Mouse (Mus musculus): ENCODE measurements around the gene Coro6. TPM values are rescaled to one million over a fixed set of nuclear protein-coding genes. Genes with fewer than 3 reads are reported as not detected.

The Coro6 gene
- polyA plus RNA-seq, 1 experiment: 0.02 TPM

DNA sequence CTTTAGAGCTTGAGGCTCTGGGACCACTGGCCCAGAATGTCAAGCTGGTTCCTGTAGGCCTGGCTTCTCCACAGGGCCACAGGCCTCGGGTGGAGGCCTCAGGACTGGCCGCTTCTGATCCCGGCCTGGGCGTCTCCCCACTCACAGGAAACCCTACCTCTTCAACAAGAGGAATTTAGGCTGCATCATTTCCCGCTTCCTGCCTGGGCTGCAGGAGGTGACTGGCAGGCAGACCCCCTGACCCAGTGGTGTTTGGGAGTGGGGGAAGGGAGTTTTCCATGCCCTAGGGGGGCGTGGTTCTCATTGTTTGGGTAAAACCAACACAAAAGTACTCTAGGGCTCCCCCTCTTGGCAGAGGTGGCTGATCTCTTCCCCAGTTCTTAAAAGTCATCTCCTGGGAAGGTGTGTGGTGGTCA is 35.1 kb downstream of the Coro6 start:
- no peak for TF ChIP-seq GATA1 (IDR thresholded peaks at IDR 0.05; ENCODE audit: low read length)

DNA sequence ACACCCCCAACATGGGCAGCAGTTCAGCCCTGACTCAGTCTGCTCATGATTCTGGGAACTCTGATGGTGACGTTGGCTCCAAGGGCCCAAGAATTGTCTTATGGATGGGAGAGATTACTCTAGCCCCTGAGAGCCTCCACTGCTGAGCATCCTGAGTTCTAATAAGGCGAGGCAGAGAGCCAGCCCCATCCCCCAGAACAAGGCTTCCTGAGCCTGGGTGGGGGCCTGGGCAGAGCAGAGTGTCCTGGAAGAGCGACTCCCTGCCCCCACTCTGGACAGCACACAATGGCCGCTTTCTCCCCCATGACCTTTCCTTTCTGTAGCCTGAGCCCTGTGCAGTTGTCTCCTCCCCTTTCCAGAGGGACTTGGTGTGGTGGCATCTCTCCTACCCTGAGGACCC is 35.6 kb downstream of the Coro6 start:
- no peak for TF ChIP-seq GATA1 (IDR thresholded peaks at IDR 0.05; ENCODE audit: low read length)

DNA sequence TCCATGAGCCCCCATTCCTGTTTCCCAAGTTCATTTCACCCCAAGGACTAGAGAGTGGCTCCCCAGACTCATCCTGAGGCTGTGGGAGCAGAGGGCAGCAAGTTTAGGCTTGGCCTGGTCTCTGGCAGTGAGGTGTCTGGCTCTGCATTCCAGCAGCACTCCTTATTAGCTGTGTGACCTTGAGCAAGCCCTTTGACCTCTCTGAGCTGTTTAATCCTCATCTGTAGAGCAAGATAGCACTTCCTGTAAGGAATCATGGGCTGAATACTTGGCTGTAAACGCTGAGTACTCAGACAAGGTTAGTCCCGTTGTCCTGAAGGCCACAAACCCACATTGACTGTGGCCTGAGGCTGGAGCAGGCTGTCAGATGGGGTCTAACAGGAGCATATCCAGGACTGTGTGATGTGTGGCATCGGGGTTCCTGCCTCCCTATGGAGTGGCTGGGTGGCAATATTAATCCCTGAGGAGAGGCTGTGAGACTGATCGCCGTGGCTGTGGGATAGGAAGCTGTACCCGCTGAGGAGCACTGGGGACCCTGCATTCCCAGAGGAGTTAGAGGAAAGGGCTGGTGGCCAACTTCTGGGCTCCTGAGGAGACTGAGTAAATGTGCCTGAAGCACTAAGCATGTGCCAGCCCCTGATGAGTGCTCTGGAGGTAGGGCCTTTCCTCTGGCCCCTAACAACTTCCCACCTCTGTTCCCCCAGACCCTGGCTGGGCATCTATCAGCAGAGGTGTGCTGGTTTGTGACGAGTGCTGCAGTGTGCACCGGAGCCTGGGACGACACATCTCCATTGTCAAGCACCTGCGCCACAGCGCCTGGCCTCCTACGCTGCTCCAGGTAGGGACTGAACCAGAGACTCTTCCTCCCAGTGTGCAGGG is 36.3 kb downstream of the Coro6 start:
- TF ChIP-seq GATA1 (IDR thresholded peaks at IDR 0.05; ENCODE audit: low read length): no peak

DNA sequence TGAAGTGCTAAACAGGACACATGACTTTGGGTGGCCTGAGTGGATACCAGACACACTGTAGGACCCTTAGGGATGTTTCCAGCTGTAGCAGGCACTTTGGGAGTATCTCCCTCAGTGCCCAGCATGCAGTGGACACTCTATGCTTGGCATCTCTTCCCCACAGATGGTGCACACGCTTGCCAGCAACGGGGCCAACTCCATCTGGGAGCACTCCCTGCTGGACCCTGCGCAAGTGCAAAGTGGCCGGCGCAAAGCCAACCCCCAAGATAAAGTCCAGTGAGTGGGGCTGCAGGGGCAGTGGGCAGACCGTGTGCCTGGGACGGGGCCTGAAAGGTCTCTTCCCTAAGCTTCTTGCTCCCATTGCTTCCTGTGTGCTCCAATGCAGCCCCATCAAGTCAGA is 37.1 kb downstream of the Coro6 start:
- TF ChIP-seq GATA1 (IDR thresholded peaks at IDR 0.05; ENCODE audit: low read length): no peak

DNA sequence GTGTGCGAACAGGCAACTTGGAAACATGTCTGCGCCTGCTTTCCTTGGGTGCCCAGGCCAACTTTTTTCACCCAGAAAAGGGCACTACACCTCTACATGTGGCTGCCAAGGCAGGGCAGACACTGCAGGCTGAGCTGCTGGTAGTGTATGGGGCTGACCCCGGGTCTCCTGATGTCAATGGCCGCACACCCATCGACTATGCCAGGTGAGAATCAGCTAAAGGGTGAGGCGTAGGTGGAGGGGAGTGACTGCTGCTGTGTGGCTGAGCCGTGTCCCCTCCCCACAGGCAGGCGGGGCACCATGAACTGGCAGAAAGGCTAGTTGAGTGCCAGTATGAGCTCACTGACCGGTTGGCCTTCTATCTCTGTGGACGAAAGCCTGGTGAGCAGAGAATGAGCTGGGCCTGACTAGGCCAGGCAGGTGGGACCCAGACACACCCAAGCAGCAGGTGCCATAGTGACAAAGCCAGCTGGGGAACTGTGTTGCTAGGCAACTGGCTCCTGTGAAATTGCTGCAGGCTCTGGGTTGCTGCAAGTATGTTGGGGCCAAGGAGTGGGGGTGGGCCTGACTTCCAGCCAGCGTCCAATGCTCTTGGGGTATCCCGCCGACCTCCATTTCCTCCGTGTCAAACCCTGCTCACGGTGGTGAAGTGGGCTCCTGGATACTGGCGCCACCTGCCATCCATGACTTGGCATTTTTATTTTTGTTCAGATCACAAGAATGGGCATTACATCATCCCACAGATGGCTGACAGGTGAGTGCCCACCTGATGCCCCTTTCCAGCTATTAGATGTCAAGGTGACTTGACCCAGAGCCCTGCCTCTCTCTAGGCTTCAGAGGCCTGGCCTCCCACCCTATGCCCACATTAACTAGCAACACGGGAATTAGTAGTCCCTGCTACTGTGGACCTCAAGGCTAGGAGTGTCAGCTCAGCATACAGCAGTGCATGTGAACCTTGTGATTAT is 38.4 kb downstream of the Coro6 start:
- TF ChIP-seq GATA1 (IDR thresholded peaks at IDR 0.05; ENCODE audit: low read length): no peak

DNA sequence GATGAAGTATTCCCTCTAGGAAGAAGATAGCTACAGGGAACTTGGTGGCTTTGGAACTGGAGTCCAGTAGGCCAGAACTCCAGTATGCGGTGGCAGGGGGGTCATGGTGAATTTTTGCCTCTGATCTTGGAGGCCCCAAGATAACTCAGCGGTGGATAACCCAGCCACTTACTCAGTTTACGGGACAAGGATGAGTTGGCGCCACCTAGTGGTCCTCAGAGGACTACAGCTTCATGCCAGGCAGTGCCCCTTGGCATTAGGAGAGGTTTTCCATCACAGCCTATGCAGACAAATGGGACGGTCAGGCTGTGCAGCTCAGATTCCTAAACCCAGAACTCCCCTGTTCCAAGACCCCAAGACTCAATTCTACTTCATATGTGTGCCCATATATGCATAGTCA is 39.2 kb downstream of the Coro6 start:
- no peak for TF ChIP-seq GATA1 (IDR thresholded peaks at IDR 0.05; ENCODE audit: low read length)

DNA sequence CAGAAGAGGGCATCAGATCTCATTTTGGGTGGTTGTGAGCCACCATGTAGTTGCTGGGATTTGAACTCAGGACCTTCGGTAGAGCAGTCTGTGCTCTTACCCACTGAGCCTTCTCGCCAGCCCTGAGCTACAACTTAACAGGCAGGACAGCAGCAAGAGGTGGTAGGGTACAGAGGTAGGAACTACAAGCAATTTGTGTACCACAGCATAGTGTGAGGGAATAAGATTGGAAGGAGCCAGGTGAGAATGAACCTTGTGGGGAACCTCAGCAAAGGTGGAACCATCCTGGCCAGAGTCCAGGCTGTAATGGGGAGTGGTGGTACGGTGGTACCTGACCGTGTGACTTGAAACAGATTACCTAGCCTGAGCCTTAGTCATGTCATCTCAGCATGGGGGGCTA is 39.8 kb downstream of the Coro6 start:
- TF ChIP-seq GATA1 (IDR thresholded peaks at IDR 0.05; ENCODE audit: low read length): no peak

DNA sequence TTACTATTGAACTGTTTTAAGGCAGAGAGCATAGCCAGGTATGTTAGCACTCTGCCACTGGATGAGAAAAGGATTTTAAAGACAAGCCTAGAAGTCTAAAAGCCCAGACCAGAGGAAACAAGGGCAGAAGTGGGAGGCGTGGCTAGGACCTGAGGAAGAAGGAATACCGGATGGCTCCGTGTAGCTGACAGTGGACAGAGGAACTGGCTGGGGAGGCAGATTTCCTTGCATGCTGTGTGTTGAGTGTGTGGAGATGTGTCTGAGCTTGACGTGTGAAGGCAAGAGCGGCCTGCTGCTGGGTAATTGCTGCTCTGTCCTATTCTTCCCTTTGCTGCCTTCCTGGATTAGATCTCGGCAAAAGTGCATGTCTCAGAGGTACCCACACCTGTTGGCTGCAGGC is 40.3 kb downstream of the Coro6 start:
- no peak for TF ChIP-seq GATA1 (IDR thresholded peaks at IDR 0.05; ENCODE audit: low read length)

DNA sequence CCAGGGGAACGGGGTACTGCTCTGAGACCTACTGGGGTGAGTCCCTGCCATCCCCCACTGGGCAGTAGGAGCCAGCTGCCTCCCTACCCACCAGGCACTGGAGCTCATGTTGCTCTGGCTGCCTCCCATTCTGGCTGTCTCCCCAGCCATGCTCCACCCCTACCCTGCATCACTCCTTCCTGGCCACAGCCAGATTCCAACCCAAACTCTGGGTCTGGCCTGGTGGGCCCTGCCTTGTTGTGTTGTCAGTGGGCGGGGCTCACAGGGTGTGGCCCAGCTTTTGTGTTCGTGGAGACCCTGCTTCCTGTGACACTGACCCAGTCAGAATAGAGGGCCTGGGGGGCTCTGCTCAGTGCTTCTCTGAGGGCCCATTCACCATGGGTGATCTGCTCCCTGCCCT is 41.3 kb downstream of the Coro6 start:
- no peak for TF ChIP-seq GATA1 (IDR thresholded peaks at IDR 0.05; ENCODE audit: low read length)

DNA sequence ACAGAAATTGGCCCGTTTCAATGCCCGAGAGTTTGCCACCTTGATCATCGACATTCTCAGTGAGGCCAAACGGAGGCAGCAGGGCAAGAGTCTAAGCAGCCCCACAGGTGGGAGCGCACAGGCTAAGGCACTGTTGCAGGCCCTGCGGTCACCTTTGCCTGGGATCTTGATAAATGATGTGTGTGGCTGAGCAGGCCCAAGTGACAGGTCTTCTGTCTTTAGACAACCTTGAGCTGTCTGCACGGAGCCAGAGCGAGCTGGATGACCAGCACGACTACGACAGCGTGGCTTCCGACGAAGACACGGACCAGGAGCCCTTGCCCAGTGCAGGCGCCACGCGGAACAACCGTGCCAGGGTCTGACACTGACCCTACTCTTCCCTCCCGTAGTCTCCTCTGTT is 42.2 kb downstream of the Coro6 start:
- TF ChIP-seq GATA1 (IDR thresholded peaks at IDR 0.05; ENCODE audit: low read length): no peak

DNA sequence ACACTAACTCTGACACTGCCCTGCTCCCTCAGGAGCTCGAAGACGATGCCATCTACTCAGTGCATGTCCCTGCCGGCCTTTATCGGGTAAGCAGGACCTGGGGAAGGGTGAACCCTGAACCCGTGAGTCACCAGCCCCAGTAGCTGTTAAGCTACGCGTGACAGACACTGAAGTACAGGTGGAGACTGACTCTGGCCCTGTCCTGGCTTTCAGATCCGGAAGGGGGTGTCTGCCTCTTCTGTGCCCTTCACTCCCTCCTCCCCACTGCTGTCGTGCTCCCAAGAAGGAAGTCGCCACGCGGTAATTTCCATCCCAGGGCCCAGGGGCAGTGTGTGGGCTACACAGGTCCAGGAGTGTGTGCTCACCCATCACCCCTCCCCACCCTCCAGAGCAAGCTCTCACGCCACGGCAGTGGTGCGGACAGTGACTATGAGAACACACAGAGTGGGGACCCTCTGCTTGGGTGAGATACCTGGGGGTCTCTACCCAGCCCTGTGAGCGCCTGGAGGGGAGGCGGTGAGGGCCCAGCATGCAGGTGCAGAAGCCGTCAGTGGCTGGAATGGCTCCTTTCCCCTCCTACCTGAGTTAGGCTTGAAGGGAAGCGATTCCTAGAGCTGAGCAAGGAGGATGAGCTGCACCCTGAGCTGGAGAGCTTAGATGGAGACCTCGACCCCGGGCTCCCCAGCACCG is 43.2 kb downstream of the Coro6 start:
- no peak for TF ChIP-seq GATA1 (IDR thresholded peaks at IDR 0.05; ENCODE audit: low read length)

DNA sequence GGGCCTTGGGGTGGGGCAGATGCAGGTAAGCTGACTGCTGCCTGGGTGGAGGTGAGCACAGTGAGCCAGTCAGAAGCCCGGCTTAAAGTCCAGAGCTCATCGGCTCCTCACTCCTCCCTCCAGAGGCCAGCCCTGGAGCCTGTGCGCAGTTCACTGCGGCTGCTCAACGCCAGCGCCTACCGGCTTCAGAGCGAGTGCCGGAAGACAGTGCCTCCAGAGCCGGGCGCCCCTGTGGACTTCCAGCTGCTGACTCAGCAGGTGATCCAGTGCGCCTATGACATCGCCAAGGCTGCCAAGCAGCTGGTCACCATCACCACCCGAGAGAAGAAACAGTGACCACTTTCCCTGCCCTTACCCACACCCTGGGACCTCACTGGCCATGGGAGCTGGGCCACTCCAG is 44.1 kb downstream of the Coro6 start:
- no peak for TF ChIP-seq GATA1 (IDR thresholded peaks at IDR 0.05; ENCODE audit: low read length)

DNA sequence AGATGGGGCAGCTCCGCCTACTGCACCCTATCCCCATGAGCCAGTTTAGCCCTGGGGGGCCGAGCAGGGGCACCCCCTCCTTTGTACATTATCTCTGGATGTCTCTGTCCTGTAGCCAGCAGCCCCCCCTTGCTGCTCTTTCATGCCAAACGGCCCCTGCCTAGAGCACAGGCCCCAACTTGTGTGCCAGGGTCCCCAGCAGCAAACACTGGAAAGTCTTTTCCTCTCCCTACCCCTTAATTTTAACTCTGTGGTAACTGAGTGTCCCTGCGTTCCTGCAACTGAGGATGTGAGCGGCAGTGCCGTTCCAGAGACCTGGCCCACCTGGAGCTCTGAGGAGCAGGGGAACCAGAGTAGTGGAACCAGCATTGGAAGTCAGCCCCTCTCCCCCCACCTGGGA is 44.7 kb downstream of the Coro6 start:
- TF ChIP-seq GATA1 (IDR thresholded peaks at IDR 0.05; ENCODE audit: low read length): no peak

DNA sequence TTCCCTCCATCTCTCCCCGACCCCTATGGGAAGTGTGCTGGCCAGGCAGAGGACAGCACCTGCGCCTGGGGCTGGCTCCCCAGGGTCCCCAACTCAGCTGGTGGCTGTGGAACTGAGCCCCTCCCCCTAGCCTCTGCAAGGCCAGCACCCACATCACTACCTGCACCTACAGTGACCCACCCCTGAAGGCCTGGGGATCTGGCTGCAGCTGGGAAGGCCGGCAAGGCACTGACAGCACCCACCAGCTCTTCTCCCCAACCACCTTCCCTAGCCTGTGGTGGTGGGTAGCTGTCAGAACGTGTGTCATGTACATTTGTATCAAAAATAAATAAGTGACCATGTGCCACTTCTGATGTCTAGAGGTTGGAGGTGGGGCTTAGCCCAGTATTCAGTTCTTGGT is 45.2 kb downstream of the Coro6 start:
- no peak for TF ChIP-seq GATA1 (IDR thresholded peaks at IDR 0.05; ENCODE audit: low read length)

DNA sequence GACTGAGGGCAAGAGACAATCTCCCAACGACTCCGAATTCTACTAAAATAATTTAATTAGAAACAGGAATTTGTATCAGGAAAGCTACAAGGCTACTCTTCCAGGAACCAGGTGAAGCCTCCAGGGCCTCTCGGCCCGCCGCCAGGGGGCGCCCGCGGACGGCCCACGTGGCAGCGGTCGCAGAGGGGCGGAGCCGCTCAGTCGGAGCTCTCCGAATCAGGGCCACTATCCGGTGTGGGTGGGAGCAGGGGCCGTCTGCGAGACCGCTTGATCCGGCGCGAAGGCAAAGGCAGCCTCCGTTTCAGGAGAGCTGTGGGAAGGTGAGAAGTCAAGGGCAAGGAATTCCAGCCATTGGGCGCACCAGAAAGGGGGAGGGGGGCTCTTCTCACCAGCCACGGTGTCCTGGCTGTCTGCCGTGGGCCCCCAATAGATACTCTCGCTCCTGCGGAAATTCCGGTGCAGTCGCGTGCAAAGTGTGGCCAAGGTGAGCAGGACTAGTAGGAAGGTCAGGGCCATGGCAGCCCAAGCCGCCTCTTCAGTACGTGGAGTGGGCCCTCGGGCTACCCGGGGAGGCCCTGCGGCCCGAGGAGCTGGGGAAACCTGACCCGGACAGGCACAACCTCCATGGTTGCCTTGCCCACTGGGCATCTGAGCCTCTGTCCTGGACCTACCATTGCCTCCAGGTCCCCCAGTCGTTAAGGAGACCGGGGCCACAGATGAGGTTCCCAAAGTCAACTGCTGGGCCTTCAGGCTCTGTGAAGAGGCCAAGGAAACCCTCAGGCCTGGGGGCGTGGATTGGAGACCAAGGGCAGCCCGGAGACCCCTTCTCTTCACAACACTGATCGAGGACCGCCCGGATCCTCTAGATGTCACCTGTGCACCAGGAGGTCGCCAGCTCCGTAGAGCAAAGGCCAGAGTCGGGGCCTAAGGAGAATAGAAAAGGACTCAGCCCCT is 46.1 kb downstream of the Coro6 start:
- no peak for TF ChIP-seq GATA1 (IDR thresholded peaks at IDR 0.05; ENCODE audit: low read length)
